Mouse (Mus musculus) heart, adult 2 months (tissue): Measurements from ENCODE around the gene Cd38. TPM values are rescaled to one million over a fixed set of nuclear protein-coding genes. Genes with fewer than 3 reads are reported as not detected.
A peak's percentile ranks its signal among the peaks of the same experiment; 100 is the strongest.

Source experiments
- DNase-seq, 2 experiments: peaks; one replicate each; pipeline ENCODE4 v3.0.0; 2021
- H3K27ac ChIP-seq: fragments of 200-600 bp; 2 replicates; pipeline ENCODE4 v1.8.1; 2022
- H3K27me3 ChIP-seq: fragments of 200-500 bp; 2 replicates; pipeline ENCODE4 v1.6.1; 2012; ENCODE audit warnings: mild to moderate bottlenecking, low read length, inconsistent platforms, mixed read lengths; ENCODE audit not compliant: control insufficient read depth, insufficient read depth
- H3K36me3 ChIP-seq: fragments of 200-500 bp; 2 replicates; pipeline ENCODE4 v1.6.1; 2012; ENCODE audit warnings: low read length, inconsistent platforms; ENCODE audit not compliant: control insufficient read depth, insufficient read depth
- H3K4me1 ChIP-seq: fragments of 200-500 bp; 2 replicates; pipeline ENCODE4 v1.6.1; 2011; ENCODE audit warnings: low read length; ENCODE audit not compliant: control insufficient read depth, insufficient read depth
- H3K4me3 ChIP-seq: fragments of 200-600 bp; 2 replicates; pipeline ENCODE4 v1.8.1; 2022
- H3K79me2 ChIP-seq: fragments of 200-500 bp; replicated peaks from 2 replicates; pipeline ENCODE4 v1.6.1; 2012; ENCODE audit warnings: mild to moderate bottlenecking, inconsistent platforms, low read length, moderate library complexity, mixed read lengths; ENCODE audit not compliant: control insufficient read depth, insufficient read depth
- H3K9ac ChIP-seq: fragments of 200-500 bp; 2 replicates; pipeline ENCODE4 v1.6.1; 2012; ENCODE audit warnings: low read depth, mild to moderate bottlenecking, control low read depth, inconsistent platforms, low read length, mixed read lengths
- CTCF ChIP-seq: fragments of 200-600 bp; IDR thresholded peaks from 2 replicates; pipeline ENCODE4 v1.8.1; 2022; ENCODE audit warnings: antibody characterized with exemption, mild to moderate bottlenecking, moderate library complexity
- EP300 ChIP-seq: fragments of 200-500 bp; IDR thresholded peaks from 2 replicates; pipeline ENCODE4 v1.6.1; 2011; ENCODE audit warnings: low read depth, low read length, control low read depth; ENCODE audit not compliant: insufficient read depth
- POLR2A ChIP-seq: fragments of 200-500 bp; IDR thresholded peaks from 2 replicates; pipeline ENCODE4 v1.6.1; 2011; ENCODE audit warnings: mild to moderate bottlenecking, low read depth, low read length, control low read depth; ENCODE audit not compliant: insufficient read depth
- WGBS: fragments of 180-500 bp; shearing (Covaris S2); methylation state at CpG from one replicate; pipeline ENCODE4 v1.1.7; 2018; 5-methylcytosine and 5-hydroxymethylcytosine counted together
- intact Hi-C: fragments of 180-260 bp; cut with DNase I; formaldehyde crosslinking; loops from one replicate; pipeline ENCODE4 v1.15.1; 2025
- polyA plus RNA-seq: library from polyadenylated mRNA; depleted of rRNA; stranded (reverse); fragments of >200 nt; gene quantifications from 2 replicates; pipeline ENCODE4 v1.2.3, GENCODE M21; 2012
- total RNA-seq, 2 experiments: library from RNA; stranded (reverse); gene quantifications; 2 replicates each; pipeline ENCODE4 v1.2.3; 2021

Gene Cd38
- total and polyA plus RNA-seq, 3 experiments, result 7.3 to 8.6 (median 7.5) TPM

DNA sequence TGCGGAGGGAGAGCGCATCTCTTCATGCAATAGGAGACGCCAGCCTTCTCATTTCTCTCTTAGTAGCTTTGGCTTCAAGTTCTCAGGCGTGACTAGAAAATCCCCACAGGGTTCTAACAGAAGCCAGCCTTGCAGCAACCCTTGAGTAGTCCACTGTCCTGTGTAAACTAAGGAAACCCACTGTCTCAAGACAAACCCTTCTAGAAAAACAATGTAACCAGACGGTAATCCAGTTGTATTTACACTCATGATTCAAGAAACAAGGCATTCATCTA, 26.4 kb upstream of the Cd38 start:
- Histone ChIP-seq H3K27me3 (no peaks in the 10 kb centered on the region), H3K4me3 (peak overlapping the region; percentile 45), H3K79me2 (no peaks in the 10 kb centered on the region), H3K36me3 (no peaks in the 10 kb centered on the region; the same call in 1 of the 2 replicates), H3K4me1 (peaks cover 12% of the 10 kb centered on the region), H3K27ac (peak overlapping the region; percentile 75), H3K9ac (peak overlapping the region; percentile 53)
- TF ChIP-seq POLR2A (no peak), EP300 (no peak), CTCF (no peak)
- WGBS, result 51% methylated on average over 5 of the region's 5 CpGs
- intact Hi-C loops, result loop anchor here (5.0 kb wide), 1 partner anchor 35 kb away; no protein-coding TSS in a partner anchor
- no peak for DNase-seq

DNA sequence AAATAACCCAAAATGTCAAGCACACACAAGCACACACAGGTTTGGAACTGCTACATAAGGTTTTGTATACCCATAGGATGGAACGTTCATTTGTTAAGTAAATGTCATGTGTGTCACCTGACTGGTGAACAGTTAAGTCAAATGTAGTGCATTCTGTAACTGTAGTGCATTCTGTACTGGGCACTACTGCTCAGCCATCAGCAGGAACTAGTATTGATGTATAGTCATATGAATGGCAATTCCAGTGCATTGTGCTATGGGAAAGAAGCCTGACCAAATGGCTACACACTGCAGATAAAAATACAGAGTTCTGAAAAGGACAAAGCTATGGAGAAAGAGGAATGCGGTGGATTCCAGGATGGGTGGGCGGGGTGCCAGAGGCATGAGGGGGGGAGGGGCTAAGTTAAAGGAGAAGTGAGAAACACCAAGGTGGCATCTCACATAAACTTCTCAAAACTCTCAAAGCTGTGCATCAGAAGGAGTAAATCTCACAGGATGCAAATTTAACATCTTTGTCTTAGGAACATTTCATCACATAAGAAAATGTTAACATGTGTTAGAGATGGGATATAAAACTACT, 25.7 kb upstream of the Cd38 start:
- Histone ChIP-seq H3K9ac (no peak overlapping the region), H3K27ac (peak overlapping the region; percentile 75; the same call in 1 of the 2 replicates), H3K4me3 (no peak overlapping the region), H3K79me2 (no peaks in the 10 kb centered on the region), H3K27me3 (no peaks in the 10 kb centered on the region), H3K36me3 (no peaks in the 10 kb centered on the region; the same call in 1 of the 2 replicates), H3K4me1 (peaks cover 12% of the 10 kb centered on the region)
- 46% methylated on average over 3 of the region's 3 CpGs for WGBS
- TF ChIP-seq POLR2A, result no peak
- no peak for TF ChIP-seq EP300
- no peak for TF ChIP-seq CTCF
- intact Hi-C loops, result loop anchor here (5.0 kb wide), 1 partner anchor 35 kb away; no protein-coding TSS in a partner anchor
- no peak for DNase-seq

DNA sequence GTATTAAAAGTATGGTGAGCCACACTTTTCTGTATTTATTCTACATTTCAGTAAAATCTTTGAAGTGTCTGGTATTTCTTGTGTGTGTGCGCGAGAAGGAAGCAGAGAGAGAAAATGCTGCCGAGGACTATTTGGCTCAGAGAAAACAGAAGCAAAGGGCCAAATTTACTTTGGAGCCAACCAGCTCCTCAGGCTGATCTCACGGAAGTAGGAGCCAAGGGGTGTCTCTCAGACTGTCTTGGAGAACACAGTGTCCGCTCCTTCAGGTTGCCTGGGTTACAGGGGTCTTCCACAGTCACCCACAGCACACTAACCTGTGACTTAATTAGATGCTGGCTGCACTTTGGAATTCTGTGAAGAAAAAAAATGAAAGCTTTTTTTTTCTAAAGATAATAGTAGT, 23.3 kb upstream of the Cd38 start:
- Histone ChIP-seq H3K27ac (peak overlapping the region; percentile 70), H3K27me3 (no peaks in the 10 kb centered on the region), H3K9ac (no peak overlapping the region), H3K4me1 (peaks cover 12% of the 10 kb centered on the region), H3K79me2 (no peaks in the 10 kb centered on the region), H3K4me3 (no peak overlapping the region), H3K36me3 (no peaks in the 10 kb centered on the region; the same call in 1 of the 2 replicates)
- intact Hi-C loops, result loop anchor here (2.0 kb wide), 1 partner anchor 20 kb away; no protein-coding TSS in a partner anchor
- no peak for DNase-seq
- TF ChIP-seq EP300, result no peak
- WGBS, result 42% methylated on average over 5 of the region's 5 CpGs

DNA sequence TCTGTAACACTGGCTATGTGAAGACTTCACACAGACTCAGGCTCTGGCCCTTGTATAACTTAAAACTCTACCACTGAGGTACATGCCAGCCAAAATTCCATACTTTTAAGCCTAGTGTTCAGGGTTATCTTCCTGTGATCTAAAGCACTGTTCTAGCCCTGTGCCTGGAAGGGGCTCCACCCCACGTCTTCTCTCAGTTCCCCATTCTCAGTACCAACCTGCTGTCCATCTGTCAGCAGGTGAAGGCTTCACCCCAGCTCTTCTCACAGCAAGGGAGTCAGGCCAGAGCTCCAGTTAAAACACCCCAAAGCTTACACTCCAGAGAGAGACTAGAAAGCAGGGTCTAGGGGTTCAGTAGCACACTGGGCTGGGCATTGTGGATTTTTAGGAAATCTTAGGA, 22.7 kb upstream of the Cd38 start:
- no peaks in the 10 kb centered on the region for H3K27me3 ChIP-seq
- no peak for TF ChIP-seq POLR2A
- TF ChIP-seq EP300, result no peak
- TF ChIP-seq CTCF, result no peak
- no peak overlapping the region for H3K4me3 ChIP-seq
- 35% methylated on average over 1 of the region's 1 CpGs for WGBS
- no peak overlapping the region for H3K9ac ChIP-seq
- intact Hi-C loops, result loop anchor here (2.0 kb wide), 1 partner anchor 19 kb away; no protein-coding TSS in a partner anchor
- peaks cover 12% of the 10 kb centered on the region for H3K4me1 ChIP-seq
- H3K79me2 ChIP-seq, result no peaks in the 10 kb centered on the region
- H3K27ac ChIP-seq, result peak overlapping the region; percentile 70
- H3K36me3 ChIP-seq, result no peaks in the 10 kb centered on the region; the same call in 1 of the 2 replicates
- DNase-seq, result no peak

DNA sequence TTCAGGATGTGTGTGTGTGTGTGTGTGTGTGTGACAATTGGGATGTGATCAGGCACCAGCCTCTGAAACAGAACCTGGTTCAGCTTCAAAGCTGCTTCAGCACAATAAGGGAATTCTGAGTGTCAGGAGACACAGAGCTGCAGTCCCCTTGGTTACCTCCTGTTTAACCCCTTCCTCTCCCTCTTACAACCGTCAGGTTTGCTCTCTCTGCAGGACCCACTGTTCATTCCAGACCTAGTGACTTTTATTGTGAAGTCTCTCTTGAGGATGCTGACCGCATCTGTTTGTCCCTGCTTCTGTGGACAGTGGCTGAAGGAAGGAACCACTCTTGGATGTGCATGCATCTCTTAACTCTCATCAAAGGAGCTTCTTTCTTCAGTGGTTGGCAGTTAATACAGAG, 22.1 kb upstream of the Cd38 start:
- no peaks in the 10 kb centered on the region; the same call in 1 of the 2 replicates for H3K36me3 ChIP-seq
- peak overlapping the region; percentile 70; the same call in 1 of the 2 replicates for H3K27ac ChIP-seq
- no peak for DNase-seq
- intact Hi-C loops, result no loop called here
- 13% methylated on average over 2 of the region's 2 CpGs for WGBS
- TF ChIP-seq CTCF (no peak), EP300 (no peak), POLR2A (no peak)
- H3K79me2 ChIP-seq, result no peaks in the 10 kb centered on the region
- H3K4me3 ChIP-seq, result no peak overlapping the region
- H3K4me1 ChIP-seq, result peaks cover 12% of the 10 kb centered on the region
- H3K27me3 ChIP-seq, result no peaks in the 10 kb centered on the region
- no peak overlapping the region for H3K9ac ChIP-seq

DNA sequence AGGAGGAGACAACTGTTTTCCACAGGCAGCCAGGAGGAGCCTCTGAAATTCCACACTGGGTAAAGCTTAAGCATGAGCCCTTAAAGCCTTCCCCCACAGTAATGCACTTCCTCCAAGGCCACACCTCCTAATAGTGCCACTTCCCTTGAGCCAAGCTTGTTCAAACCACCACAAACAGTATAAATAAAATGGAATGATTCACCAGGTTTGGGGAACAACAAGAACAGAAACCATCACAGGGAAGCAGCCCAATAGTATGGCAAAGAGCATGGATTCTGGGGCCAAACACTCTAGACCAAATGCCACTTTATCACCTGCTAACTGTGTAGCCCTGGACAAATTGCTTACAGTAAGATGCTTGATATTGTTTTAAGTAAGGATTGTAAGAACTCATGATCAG, 20.8 kb upstream of the Cd38 start:
- H3K9ac ChIP-seq, result no peak overlapping the region
- H3K27me3 ChIP-seq, result no peaks in the 10 kb centered on the region
- no peak for TF ChIP-seq EP300
- no peak for TF ChIP-seq POLR2A
- no peak for TF ChIP-seq CTCF
- H3K4me1 ChIP-seq, result peaks cover 10% of the 10 kb centered on the region
- H3K27ac ChIP-seq, result no peak overlapping the region
- H3K79me2 ChIP-seq, result no peaks in the 10 kb centered on the region
- H3K36me3 ChIP-seq, result no peaks in the 10 kb centered on the region; the same call in 1 of the 2 replicates
- intact Hi-C loops, result no loop called here
- no peak for DNase-seq
- no peak overlapping the region for H3K4me3 ChIP-seq
